Mouse (Mus musculus): ENCODE data around the gene Tlk2. TPM values are rescaled to one million over a fixed set of nuclear protein-coding genes. Genes with fewer than 3 reads are reported as not detected.

Gene Tlk2
- total RNA-seq, 2 experiments from 2014 or later: 40.4 to 54.7 TPM

DNA sequence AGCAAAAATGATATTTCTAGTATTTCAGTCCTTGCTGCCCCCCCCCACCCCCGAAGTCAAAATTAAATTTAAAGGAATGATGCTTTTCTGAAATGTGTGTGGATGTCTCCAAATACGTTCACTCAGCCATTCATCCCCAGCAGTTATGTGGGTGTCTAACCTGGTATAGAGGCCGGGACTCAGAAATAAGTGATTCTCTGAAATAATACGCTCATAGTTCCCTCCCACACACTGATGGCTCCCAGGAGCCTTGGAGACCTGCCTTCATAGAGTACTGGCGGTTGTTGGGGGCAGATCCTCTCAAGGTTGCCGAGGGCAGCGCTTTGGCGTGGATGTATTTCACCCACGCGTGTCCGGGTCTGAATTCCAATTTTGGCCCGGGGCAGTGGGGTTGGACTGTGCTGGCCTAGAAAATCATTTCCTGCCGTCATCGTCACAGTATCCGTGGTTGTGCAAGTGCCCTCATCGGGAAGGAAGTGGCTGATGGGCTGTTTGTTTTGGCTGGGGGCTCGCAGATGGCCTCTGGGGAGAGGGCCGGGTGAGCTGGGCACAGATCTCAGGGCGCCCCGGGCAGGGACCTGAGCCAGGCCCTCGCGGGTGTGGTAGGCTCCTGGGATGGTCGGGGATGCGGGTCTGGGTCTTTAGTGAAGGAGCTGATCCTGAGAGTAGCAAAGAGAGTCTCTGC, 132.8 kb downstream of the Tlk2 start:
- peak; percentile 93 for ATAC-seq (ENCODE audit: poor library complexity, severe bottlenecking)

DNA sequence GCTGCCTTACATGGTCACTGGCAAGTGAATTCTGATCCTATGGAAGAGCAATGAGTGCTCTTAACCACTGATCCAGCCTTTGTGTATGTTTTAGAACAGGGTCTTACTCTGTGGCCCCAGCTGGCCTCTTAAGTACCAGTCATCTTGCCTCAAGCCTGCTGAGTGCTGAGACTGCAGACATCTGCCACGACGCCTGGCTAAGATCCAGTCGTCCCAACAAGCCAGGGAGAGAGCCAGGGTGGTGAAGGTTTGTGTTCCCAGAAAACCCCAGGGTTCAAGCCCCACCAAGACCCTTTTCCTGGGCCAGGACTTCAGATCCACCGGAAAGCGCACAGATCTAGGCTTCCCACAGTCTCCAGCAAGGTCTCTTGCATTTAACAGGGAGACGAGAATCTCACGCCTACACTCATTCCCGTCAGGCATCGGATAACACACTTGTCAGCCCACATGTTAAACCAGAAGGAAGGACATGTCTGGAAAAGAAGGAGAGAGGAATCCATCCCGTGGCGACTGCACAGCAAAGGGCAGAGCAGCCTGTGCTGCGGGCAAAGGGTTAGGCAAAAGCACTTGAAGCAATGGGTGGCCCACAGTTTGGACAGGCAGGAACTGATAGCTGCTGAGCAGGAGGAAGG, 133.8 kb downstream of the Tlk2 start:
- ATAC-seq (ENCODE audit: poor library complexity, severe bottlenecking): no peak

DNA sequence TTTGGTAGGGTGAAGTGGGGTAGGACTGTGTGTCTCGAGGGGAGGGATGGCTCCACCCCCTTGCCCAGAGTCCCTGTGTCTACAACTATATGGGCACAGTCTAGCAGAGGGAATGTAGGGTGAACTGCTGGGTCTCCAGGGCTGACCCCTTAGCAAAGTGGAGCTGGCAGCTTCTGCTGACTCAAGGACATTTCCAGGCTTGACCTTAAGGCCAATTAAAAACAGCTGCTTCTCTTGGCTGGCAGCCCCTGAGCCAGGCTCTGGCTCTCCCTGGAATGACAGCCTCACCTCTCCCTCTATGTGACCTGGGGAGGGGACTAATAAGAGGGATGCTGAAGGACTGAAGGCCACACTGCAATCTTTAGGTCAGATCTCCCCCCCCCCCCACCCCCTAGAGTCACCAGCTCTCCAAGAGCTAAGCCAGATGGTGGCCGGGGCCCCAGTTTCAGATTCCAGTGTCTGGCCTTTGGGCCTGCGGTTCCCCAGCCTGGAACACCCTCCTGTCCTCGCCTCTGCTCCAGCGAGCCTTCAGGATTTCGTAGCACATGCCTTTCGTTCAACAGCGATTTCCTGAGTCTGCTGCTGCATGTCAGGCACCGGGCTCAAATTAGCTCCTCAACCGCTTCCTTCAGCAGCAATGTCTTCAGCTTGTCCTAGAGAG, 134.5 kb downstream of the Tlk2 start:
- no peak for ATAC-seq (ENCODE audit: poor library complexity, severe bottlenecking)

DNA sequence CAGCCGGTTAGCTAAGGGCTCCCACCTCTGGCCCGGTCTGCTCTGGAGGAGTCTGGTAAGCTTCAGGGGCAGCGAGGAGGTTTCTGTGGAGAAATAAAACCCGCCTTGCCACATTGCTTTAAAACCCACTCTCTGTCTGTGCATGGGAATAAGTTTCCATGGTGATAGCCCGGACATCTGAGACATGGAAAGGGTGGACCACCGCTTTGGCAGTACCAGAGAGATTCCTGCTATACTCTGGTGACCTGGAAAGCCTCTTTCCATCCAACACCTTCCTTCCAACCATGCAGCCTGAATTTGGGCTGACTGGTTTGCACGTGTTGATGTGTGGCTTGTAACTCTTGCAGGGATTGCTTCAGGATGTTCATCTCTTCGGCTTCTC, 135.0 kb downstream of the Tlk2 start:
- ATAC-seq (ENCODE audit: poor library complexity, severe bottlenecking): no peak

DNA sequence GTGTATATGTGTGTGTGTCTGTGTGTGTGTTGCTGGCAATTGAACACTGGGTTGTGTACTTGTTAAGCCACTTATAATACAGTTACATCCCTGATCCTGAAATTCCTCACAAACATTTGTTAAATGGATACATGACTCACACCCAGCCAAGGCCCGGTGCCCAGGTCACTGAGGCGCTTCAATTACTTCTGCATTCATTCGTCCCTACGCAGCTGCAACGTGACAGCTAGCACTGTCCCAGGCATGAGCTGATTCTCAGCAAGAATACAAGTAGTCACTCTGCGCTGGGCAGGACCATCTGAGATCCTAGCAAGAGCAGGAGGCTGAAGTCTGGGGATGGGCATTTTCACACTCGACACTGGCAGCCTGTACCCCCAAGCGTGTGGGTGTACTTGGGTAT, 136.7 kb downstream of the Tlk2 start:
- no peak for ATAC-seq (ENCODE audit: poor library complexity, severe bottlenecking)

DNA sequence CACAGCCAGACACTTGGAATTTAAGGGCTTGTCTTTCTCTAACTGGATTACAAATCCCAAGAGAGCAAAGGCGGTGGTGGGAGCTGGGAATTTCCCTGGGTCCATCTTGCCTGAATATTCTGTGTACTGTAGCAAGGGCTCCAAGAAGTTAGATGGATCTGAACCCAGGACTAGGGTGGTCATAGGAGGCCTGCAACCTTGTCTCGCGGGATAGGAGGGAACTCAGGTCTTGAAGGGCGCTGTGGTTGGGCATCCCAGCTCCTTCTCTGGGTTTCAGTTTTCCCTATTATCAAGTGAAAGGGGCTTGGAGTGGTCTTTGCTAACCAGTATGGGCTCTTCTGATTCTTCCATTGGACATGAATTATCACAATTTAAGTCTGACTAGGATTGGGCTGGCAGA, 137.5 kb downstream of the Tlk2 start:
- ATAC-seq (ENCODE audit: poor library complexity, severe bottlenecking): no peak

DNA sequence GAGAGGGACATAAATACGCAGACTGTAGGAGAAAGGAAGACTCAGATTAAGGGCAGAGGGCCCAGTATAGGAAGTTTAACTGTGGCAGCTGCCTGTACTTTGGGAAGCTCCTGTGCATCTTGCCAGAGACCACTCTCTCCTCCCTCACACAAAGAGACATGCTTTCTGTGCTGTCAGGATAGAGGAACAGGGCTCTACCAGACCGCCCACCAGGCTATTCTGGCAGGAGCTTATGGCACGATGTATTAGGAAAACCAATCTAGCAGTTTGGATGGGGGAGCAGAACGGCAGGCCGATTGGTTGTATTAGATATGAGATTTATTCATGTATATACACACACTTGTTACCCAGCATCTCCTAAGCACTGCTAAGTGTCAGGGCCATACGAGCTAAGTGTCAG, 139.2 kb downstream of the Tlk2 start:
- no peak for ATAC-seq (ENCODE audit: poor library complexity, severe bottlenecking)

DNA sequence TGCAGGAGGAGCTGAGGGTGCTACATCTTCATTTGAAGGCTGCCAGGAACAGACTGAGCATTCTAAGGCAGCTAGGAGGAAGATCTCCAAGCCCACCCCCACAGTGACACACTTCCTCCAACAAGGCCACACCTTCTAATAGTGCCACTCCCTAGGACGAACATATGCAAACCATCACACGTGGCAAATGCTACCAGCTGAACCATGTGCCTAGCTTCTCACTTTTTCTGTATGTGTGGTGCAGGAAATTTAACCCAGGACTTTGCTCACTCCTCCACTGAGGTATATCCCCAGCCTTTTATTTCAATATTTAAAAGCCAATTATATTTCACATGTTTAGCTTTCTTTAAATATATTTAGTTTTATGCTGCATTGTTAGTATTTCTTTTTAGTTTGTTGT, 142.5 kb downstream of the Tlk2 start:
- ATAC-seq (ENCODE audit: poor library complexity, severe bottlenecking): no peak

DNA sequence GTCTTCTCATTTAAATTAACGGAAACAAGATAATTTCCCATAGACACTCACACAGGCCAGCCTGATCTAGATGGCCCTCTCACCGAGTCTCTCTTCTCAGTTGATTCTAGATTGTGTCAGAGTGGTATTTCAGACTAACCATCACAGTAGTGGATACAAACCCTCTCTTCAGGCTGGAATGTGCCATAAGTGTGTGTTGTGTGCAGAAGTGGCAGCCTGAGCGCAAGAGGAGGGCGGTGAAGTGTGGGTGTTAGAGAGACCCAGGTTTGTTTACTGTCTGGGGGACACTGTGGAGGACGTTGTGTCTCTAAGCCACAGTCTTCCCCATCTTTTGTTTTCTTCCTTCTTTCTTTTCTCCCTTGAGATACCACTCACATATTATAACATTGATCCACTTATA, 144.9 kb downstream of the Tlk2 start:
- no peak for ATAC-seq (ENCODE audit: poor library complexity, severe bottlenecking)

DNA sequence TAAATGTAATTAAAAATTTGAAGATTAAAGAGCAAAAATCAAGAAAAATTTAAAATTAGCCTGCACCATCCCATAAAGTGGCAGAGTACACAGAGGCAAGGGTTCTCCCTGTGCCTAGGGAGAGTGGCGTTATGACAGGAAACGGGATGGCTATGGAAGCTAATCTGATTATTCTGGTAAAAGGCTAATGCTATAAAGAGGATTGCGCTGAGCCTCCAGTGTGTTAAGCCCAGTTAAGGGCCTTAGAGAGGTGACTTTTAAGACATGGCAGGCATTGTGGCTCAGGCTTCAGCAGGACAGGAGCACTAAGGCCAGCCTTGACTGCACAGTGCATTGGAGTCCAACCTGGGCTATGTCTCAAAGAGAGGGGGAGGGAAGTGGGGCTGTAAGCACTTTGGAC, 148.5 kb downstream of the Tlk2 start:
- ATAC-seq (ENCODE audit: poor library complexity, severe bottlenecking): no peak

DNA sequence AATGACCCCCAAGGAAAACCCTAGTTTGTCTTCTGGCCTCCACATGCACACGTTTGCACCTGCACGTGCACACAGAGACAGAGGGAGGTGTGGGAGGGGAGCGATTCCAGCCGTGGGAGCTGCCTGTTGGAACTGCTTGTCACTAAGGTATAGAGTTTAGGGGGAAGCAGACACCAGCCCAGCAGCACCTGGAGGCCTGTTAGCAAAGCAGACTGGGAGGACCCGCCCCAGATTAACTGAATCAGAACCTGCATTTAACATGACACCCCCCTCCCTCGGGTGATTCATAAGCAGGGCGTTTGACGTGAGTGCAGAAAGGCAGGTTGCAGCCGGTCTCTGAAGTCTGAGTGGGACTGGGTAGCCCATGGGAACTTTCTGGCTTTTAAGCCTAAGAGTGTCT, 151.4 kb downstream of the Tlk2 start:
- no peak for ATAC-seq (ENCODE audit: poor library complexity, severe bottlenecking)

DNA sequence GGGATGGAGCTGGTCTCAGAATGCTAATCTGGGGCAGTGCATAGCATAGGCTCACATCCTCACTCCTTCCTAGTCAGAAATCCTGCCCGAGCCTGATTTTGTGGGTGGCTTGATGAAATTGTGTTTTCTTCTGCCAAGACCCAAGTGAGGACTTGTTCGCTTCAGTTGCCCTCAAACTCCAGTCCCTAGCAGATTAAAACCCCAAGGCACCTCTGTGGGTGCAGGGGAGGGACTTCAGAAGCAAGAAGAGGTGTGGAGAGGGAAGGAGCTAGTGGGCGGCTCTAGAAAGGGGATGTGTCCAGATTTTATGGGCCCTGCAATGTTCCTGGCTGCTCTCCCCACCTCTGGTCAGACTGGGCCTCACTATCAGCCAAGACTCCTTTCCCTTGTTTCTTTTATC, 152.5 kb downstream of the Tlk2 start:
- ATAC-seq (ENCODE audit: poor library complexity, severe bottlenecking): no peak

DNA sequence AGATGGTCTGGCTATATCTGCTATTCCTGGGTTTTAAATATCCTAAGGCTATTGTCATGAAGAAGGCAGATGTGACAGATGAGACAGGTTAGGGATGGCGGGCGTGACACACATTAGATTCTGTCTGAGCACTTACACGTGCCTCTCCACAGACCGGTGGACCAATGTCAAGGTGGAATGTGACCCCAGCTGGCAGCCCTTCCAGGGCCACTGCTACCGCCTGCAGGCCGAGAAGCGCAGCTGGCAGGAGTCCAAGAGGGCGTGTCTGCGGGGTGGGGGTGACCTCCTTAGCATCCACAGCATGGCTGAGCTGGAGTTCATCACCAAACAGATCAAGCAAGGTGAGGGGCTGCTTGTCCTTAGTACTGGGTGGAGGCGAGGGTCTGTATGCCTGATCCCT, 153.1 kb downstream of the Tlk2 start:
- ATAC-seq (ENCODE audit: poor library complexity, severe bottlenecking): no peak

DNA sequence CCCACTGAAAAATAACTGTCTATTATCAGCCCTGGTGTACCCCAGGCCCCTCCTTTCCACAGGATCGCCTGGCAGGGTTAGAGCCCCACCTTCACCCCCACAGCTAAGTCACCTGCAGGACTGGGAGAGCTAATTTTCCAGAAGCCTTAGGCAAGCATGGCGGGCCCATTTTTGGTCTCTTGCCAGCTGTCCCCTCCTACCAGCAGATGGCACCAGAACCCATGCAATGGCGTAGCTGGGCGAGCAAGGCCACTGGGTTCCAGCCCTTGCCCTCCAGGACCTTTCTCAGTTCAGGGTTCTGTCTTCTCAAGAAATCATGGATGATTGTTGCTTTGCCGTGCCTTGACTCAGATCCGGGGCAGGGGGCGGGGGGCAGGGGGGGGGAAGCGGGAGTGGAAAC, 153.9 kb downstream of the Tlk2 start:
- ATAC-seq (ENCODE audit: poor library complexity, severe bottlenecking): no peak

Other genes starting within 250 kb of the Tlk2 start
- not detected in 2 replicates for gene Efcab3, start 115.2 kb upstream of the Tlk2 start, total RNA-seq (2015)
- not detected in 2 replicates for gene Efcab3, start 115.2 kb upstream of the Tlk2 start, total RNA-seq (2017)
- gene Mettl2, start 52.4 kb upstream of the Tlk2 start, total RNA-seq (2015): 6.7 and 10.0 TPM in 2 replicates
- 12.1 and 13.3 TPM in 2 replicates for gene Mettl2, start 52.4 kb upstream of the Tlk2 start, total RNA-seq (2017)
- gene Gm10842, start 31.9 kb upstream of the Tlk2 start, total RNA-seq (2015): not detected in 2 replicates
- gene Gm10842, start 31.9 kb upstream of the Tlk2 start, total RNA-seq (2017): not detected in 2 replicates
- gene Mrc2, start 113.8 kb downstream of the Tlk2 start, total RNA-seq (2015): not detected in 2 replicates
- 0.11 TPM in 1 of 2 replicates, not detected in the other for gene Mrc2, start 113.8 kb downstream of the Tlk2 start, total RNA-seq (2017)